9 mouse cellular contexts compared by ENCODE assay signal in genomic region chr2:18053951-18054530, GRCm38 (mm10). TPM values are rescaled to one million over a fixed set of nuclear protein-coding genes. Genes with fewer than 3 reads are reported as not detected.
DNase-seq lines count a peak whose midpoint lies in the region; ATAC-seq lines count a peak whose summit lies in the region.
"Had no signal": no experiment of that assay in that cellular context is flagged by ENCODE, and none has a peak within 500 bp of the region (broad histone marks: within the 10 kb centered on the region; RNA-seq: fewer than 3 reads in every experiment).

No protein-coding gene starts in this region.

- H3K4me1 ChIP-seq in neural tube, embryonic 11.5 days (ENCODE audit: control insufficient read depth, insufficient read depth, low read length): peaks cover 44% of the 10 kb centered on the region
- peaks cover 39% of the 10 kb centered on the region for H3K4me1 ChIP-seq in embryonic facial prominence, embryonic 14.5 days (ENCODE audit: control insufficient read depth, insufficient read depth, low read length)
- H3K4me1 ChIP-seq in heart, embryonic 16.5 days (ENCODE audit: control insufficient read depth, insufficient read depth, low read length): peaks cover 23% of the 10 kb centered on the region
- H3K4me1 ChIP-seq in limb, embryonic 10.5 days: peaks cover 60% of the 10 kb centered on the region

- no peaks in the 10 kb centered on the region for H3K9me3 ChIP-seq in neural tube, embryonic 11.5 days (ENCODE audit: control insufficient read depth, low read length)
- no peaks in the 10 kb centered on the region for H3K9me3 ChIP-seq in embryonic facial prominence, embryonic 14.5 days (ENCODE audit: control insufficient read depth, low read length)
- H3K9me3 ChIP-seq in heart, embryonic 16.5 days (replicated peaks; ENCODE audit: control insufficient read depth, low read length): no peaks in the 10 kb centered on the region
- no peaks in the 10 kb centered on the region for H3K9me3 ChIP-seq in limb, embryonic 10.5 days (replicated peaks)

- peak overlapping the region; percentile 99 for H3K4me2 ChIP-seq in neural tube, embryonic 11.5 days (ENCODE audit: low read depth)
- H3K4me2 ChIP-seq in embryonic facial prominence, embryonic 14.5 days (ENCODE audit: low read depth, low read length): peak overlapping the region; percentile 95; the same call in 1 of the 2 replicates
- H3K4me2 ChIP-seq in heart, embryonic 16.5 days (ENCODE audit: low read depth, low read length): peak overlapping the region; percentile 89

- peak overlapping the region; percentile 100 for H3K9ac ChIP-seq in neural tube, embryonic 11.5 days (ENCODE audit: low read length)
- H3K9ac ChIP-seq in embryonic facial prominence, embryonic 14.5 days (ENCODE audit: low read depth, low read length): no peak overlapping the region
- peak overlapping the region; percentile 95; the same call in 1 of the 2 replicates for H3K9ac ChIP-seq in heart, embryonic 16.5 days (ENCODE audit: low read length)

- 8% methylated on average over 2 of the region's 2 CpGs for WGBS in neural tube, embryonic 11.5 days
- WGBS in embryonic facial prominence, embryonic 14.5 days: 28% methylated on average over 2 of the region's 2 CpGs
- 14% methylated on average over 2 of the region's 2 CpGs for WGBS in heart, embryonic 16.5 days
- 26% methylated on average over 2 of the region's 2 CpGs for WGBS in limb, embryonic 10.5 days

- no peak for ATAC-seq in neural tube, embryonic 11.5 days (ENCODE audit: insufficient read depth, low FRiP score, low TSS enrichment)
- ATAC-seq in embryonic facial prominence, embryonic 14.5 days (ENCODE audit: low read depth): no peak
- ATAC-seq in heart, embryonic 16.5 days (replicated peaks; ENCODE audit: extremely low read depth, insufficient read depth, low FRiP score): no peak
- ATAC-seq in megakaryocyte-erythroid progenitor cell, adult 5-6 weeks (replicated peaks; ENCODE audit: low FRiP score, low TSS enrichment, poor library complexity, severe bottlenecking): no peak

- peak overlapping the region; percentile 100 for H3K27ac ChIP-seq in neural tube, embryonic 11.5 days (ENCODE audit: low read depth, low read length)
- H3K27ac ChIP-seq in embryonic facial prominence, embryonic 14.5 days (replicated peaks; ENCODE audit: low read depth, low read length): 0 out of 2 replicates have a peak overlapping the region, but pooled peaks have one; percentile 8
- no peak overlapping the region for H3K27ac ChIP-seq in heart, embryonic 16.5 days (ENCODE audit: low read length)
- H3K27ac ChIP-seq in limb, embryonic 10.5 days: peak overlapping the region; percentile 98

- DNase-seq in neural tube, embryonic 11.5 days (ENCODE audit: low spot score): no peak
- no peak for DNase-seq in neural tube, embryonic 10.5 days (ENCODE audit: extremely low spot score, low spot score)
- DNase-seq in embryonic facial prominence, embryonic 14.5 days (ENCODE audit: low spot score): peak; percentile 86
- DNase-seq in limb, embryonic 10.5 days (ENCODE audit: low spot score): no peak
- no peak for DNase-seq in layer of hippocampus, postnatal 25 days (ENCODE audit: extremely low spot score in 1 of 2, low spot score in 1 of 2)
- DNase-seq in frontal cortex, adult 2 months (ENCODE audit: extremely low spot score in 1 of 2, low spot score in 1 of 2): no peak

- no peaks in the 10 kb centered on the region for H3K36me3 ChIP-seq in neural tube, embryonic 11.5 days (ENCODE audit: control insufficient read depth, insufficient read depth, low read length)
- H3K36me3 ChIP-seq in embryonic facial prominence, embryonic 14.5 days (ENCODE audit: control insufficient read depth, insufficient read depth, low read length): no peaks in the 10 kb centered on the region
- no peaks in the 10 kb centered on the region for H3K36me3 ChIP-seq in heart, embryonic 16.5 days (ENCODE audit: control insufficient read depth, insufficient read depth)
- no peaks in the 10 kb centered on the region for H3K36me3 ChIP-seq in limb, embryonic 10.5 days

- no peaks in the 10 kb centered on the region for H3K27me3 ChIP-seq in neural tube, embryonic 11.5 days (ENCODE audit: control insufficient read depth, insufficient read depth, low read length)
- no peaks in the 10 kb centered on the region for H3K27me3 ChIP-seq in embryonic facial prominence, embryonic 14.5 days (replicated peaks; ENCODE audit: control insufficient read depth, insufficient read depth, low read length)
- no peaks in the 10 kb centered on the region for H3K27me3 ChIP-seq in heart, embryonic 16.5 days (ENCODE audit: control insufficient read depth, insufficient read depth, low read length)
- H3K27me3 ChIP-seq in limb, embryonic 10.5 days (ENCODE audit: low read depth, poor library complexity, severe bottlenecking): no peaks in the 10 kb centered on the region

- H3K4me3 ChIP-seq in neural tube, embryonic 11.5 days (ENCODE audit: low read depth, low read length): 0 out of 2 replicates have a peak overlapping the region, but pooled peaks have one; percentile 5
- H3K4me3 ChIP-seq in embryonic facial prominence, embryonic 14.5 days (ENCODE audit: low read depth, low read length): no peak overlapping the region
- no peak overlapping the region for H3K4me3 ChIP-seq in heart, embryonic 16.5 days (ENCODE audit: low read length)
- no peak overlapping the region; the same call in 1 of the 2 replicates for H3K4me3 ChIP-seq in limb, embryonic 10.5 days

RNA-seq across cellular contexts. Expression of gene Mllt10, which starts 1.0 kb away (rescaled TPM):
- 39.4 and 42.6 TPM in 2 replicates for polyA plus RNA-seq in neural tube, embryonic 11.5 days (2014; fragmentation: Nextera tagmentation; extraction: Ambion mirVana)
- 27.4 and 32.1 TPM in 2 replicates for polyA plus RNA-seq in embryonic facial prominence, embryonic 14.5 days (2014; fragmentation: Nextera tagmentation; extraction: Ambion mirVana)
- polyA plus RNA-seq in heart, embryonic 16.5 days (2015; fragmentation: Nextera tagmentation; extraction: Ambion mirVana): 40.7 and 44.5 TPM in 2 replicates
- polyA plus RNA-seq in limb, embryonic 10.5 days (2016; fragmentation: Nextera tagmentation; extraction: Ambion mirVana): 56.9 and 65.3 TPM in 2 replicates
- 124 and 133 TPM in 2 replicates for total RNA-seq in megakaryocyte-erythroid progenitor cell, adult 5-6 weeks (2014; fragmentation: Nextera tagmentation)
- 71.4 and 79.9 TPM in 2 replicates for total RNA-seq in megakaryocyte-erythroid progenitor cell, adult 5-6 weeks (2017)
- 10 to 100 TPM; 53.0 to 58.9 TPM for total RNA-seq in layer of hippocampus, postnatal 25 days (2021)
- polyA plus RNA-seq in frontal cortex, adult 2 months (2012; rRNA removed): 40.7 and 44.6 TPM in 2 replicates

RNA-seq across cellular contexts. Expression of gene Skida1, which starts 5.2 kb away (rescaled TPM):
- 12.0 and 15.5 TPM in 2 replicates for polyA plus RNA-seq in neural tube, embryonic 11.5 days (2014; fragmentation: Nextera tagmentation; extraction: Ambion mirVana)
- 4.0 and 5.8 TPM in 2 replicates for polyA plus RNA-seq in embryonic facial prominence, embryonic 14.5 days (2014; fragmentation: Nextera tagmentation; extraction: Ambion mirVana)
- 3.9 TPM in 2 replicates for polyA plus RNA-seq in heart, embryonic 16.5 days (2015; fragmentation: Nextera tagmentation; extraction: Ambion mirVana)
- polyA plus RNA-seq in limb, embryonic 10.5 days (2016; fragmentation: Nextera tagmentation; extraction: Ambion mirVana): 7.0 and 11.5 TPM in 2 replicates
- not detected in 2 replicates for total RNA-seq in megakaryocyte-erythroid progenitor cell, adult 5-6 weeks (2014; fragmentation: Nextera tagmentation)
- total RNA-seq in megakaryocyte-erythroid progenitor cell, adult 5-6 weeks (2017): not detected in 2 replicates
- total RNA-seq in layer of hippocampus, postnatal 25 days (2021): 10 to 100 TPM; 14.6 to 17.0 TPM
- polyA plus RNA-seq in frontal cortex, adult 2 months (2012; rRNA removed): 3.9 and 5.3 TPM in 2 replicates

RNA-seq across cellular contexts. Expression of gene A930004D18Rik, which starts 16.5 kb away (rescaled TPM):
- polyA plus RNA-seq in neural tube, embryonic 11.5 days (2014; fragmentation: Nextera tagmentation; extraction: Ambion mirVana): 6.9 and 7.6 TPM in 2 replicates
- polyA plus RNA-seq in embryonic facial prominence, embryonic 14.5 days (2014; fragmentation: Nextera tagmentation; extraction: Ambion mirVana): 6.9 and 9.1 TPM in 2 replicates
- 9.4 and 9.5 TPM in 2 replicates for polyA plus RNA-seq in heart, embryonic 16.5 days (2015; fragmentation: Nextera tagmentation; extraction: Ambion mirVana)
- 11.5 and 11.6 TPM in 2 replicates for polyA plus RNA-seq in limb, embryonic 10.5 days (2016; fragmentation: Nextera tagmentation; extraction: Ambion mirVana)
- not detected in 2 replicates for total RNA-seq in megakaryocyte-erythroid progenitor cell, adult 5-6 weeks (2014; fragmentation: Nextera tagmentation)
- total RNA-seq in megakaryocyte-erythroid progenitor cell, adult 5-6 weeks (2017): not detected in 2 replicates
- total RNA-seq in layer of hippocampus, postnatal 25 days (2021): 1 to 10 TPM; 2.7 to 3.3 TPM
- polyA plus RNA-seq in frontal cortex, adult 2 months (2012; rRNA removed): 1.5 and 1.9 TPM in 2 replicates

RNA-seq across cellular contexts. Expression of gene H2al2a, which starts 57.3 kb away (rescaled TPM):
- polyA plus RNA-seq in neural tube, embryonic 11.5 days (2014; fragmentation: Nextera tagmentation; extraction: Ambion mirVana): not detected in 2 replicates
- not detected in 2 replicates for polyA plus RNA-seq in embryonic facial prominence, embryonic 14.5 days (2014; fragmentation: Nextera tagmentation; extraction: Ambion mirVana)
- polyA plus RNA-seq in heart, embryonic 16.5 days (2015; fragmentation: Nextera tagmentation; extraction: Ambion mirVana): not detected in 2 replicates
- not detected in 2 replicates for polyA plus RNA-seq in limb, embryonic 10.5 days (2016; fragmentation: Nextera tagmentation; extraction: Ambion mirVana)
- not detected in 2 replicates for total RNA-seq in megakaryocyte-erythroid progenitor cell, adult 5-6 weeks (2014; fragmentation: Nextera tagmentation)
- total RNA-seq in megakaryocyte-erythroid progenitor cell, adult 5-6 weeks (2017): not detected in 2 replicates
- not detected for total RNA-seq in layer of hippocampus, postnatal 25 days (2021)
- polyA plus RNA-seq in frontal cortex, adult 2 months (2012; rRNA removed): not detected in 2 replicates
- total RNA-seq: neutrophil, adult 5-6 weeks had no signal
